20 mouse cellular contexts compared by ENCODE assay signal in the genomic region with DNA sequence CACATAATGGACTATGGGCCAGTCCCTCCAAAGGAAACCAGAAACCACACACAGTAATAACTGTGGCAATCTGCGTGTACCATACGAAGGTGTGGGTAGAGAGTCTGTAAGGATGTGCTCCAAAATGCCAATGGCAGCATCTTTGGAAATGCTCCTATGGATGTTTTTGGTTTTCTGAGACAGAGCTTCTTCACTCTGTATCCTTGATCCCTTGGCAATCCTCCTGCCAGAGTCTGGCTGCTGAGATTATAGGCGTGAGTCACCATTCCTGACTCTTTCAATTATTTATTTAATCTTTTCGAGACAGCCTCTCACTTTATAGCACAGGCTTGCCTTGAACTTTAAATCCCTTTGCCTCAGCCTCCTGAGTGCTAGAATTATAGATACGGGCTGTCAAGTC. TPM values are rescaled to one million over a fixed set of nuclear protein-coding genes. Genes with fewer than 3 reads are reported as not detected.
DNase-seq lines count a peak whose midpoint lies in the region; ATAC-seq and TF ChIP-seq lines count a peak whose summit lies in the region.
"Had no signal": no experiment of that assay in that cellular context is flagged by ENCODE, and none has a peak within 500 bp of the region (broad histone marks: within the 10 kb centered on the region; RNA-seq: fewer than 3 reads in every experiment).

No protein-coding gene starts in this region.

- no peak overlapping the region for H3K27ac ChIP-seq in midbrain, postnatal 0 days (ENCODE audit: low read depth, low read length)
- H3K27ac ChIP-seq: embryonic facial prominence, embryonic 13.5 days; macrophage; midbrain, embryonic 10.5 days had no signal

- H3K9me3 ChIP-seq in midbrain, postnatal 0 days (ENCODE audit: low read length): no peaks in the 10 kb centered on the region
- H3K9me3 ChIP-seq: embryonic facial prominence, embryonic 13.5 days; G1E; liver, embryonic 13.5 days; midbrain, embryonic 10.5 days had no signal

- no peak overlapping the region for H3K4me2 ChIP-seq in midbrain, postnatal 0 days (ENCODE audit: low read depth, low read length, poor library complexity, severe bottlenecking)
- H3K4me2 ChIP-seq: embryonic facial prominence, embryonic 13.5 days; lung, embryonic 14.5 days had no signal

- no peak overlapping the region for H3K9ac ChIP-seq in midbrain, postnatal 0 days (replicated peaks; ENCODE audit: low read length, poor library complexity, severe bottlenecking)
- H3K9ac ChIP-seq: embryonic facial prominence, embryonic 13.5 days; forebrain, postnatal 0 days; lung, embryonic 14.5 days had no signal

- no peaks in the 10 kb centered on the region for H3K27me3 ChIP-seq in midbrain, postnatal 0 days (ENCODE audit: insufficient read depth, low read length)
- H3K27me3 ChIP-seq: embryonic facial prominence, embryonic 13.5 days had no signal

- peak; percentile 61 for DNase-seq in ovary, adult 18-20 months (ENCODE audit: low spot score)
- DNase-seq in ovary, postnatal 14 days (ENCODE audit: low spot score): no peak
- DNase-seq in MN1 (ENCODE audit: low spot score): peak; percentile 71
- DNase-seq in brain, adult 2 months (ENCODE audit: low read depth, low spot score): peak; percentile 33
- no peak for DNase-seq in embryo, embryonic 10 days (ENCODE audit: low spot score)
- DNase-seq in midbrain, postnatal 0 days (ENCODE audit: low spot score): no peak
- no peak for DNase-seq in thymus, postnatal 4 days
- DNase-seq: cerebellum, adult 9-11 months; forebrain, postnatal 0 days; heart, postnatal 10 days; kidney, adult 2 months; kidney, postnatal 10 days; liver, embryonic 13.5 days; lung, embryonic 14.5 days; thymus, adult 2 months had no signal

- TF ChIP-seq CTCF in midbrain, postnatal 0 days (IDR thresholded peaks at IDR 0.05): no peak

- WGBS in midbrain, postnatal 0 days: 79% methylated on average over 5 of the region's 5 CpGs

- no peak for ATAC-seq in midbrain, postnatal 0 days (ENCODE audit: low FRiP score)
- ATAC-seq: CD4-positive, CD25-positive, alpha-beta regulatory T cell, adult 4 months; forebrain, postnatal 0 days had no signal

- H3K4me1 ChIP-seq in midbrain, postnatal 0 days (ENCODE audit: insufficient read depth, low read length): no peaks in the 10 kb centered on the region
- H3K4me1 ChIP-seq: midbrain, embryonic 10.5 days had no signal

- H3K36me3 ChIP-seq in midbrain, postnatal 0 days (ENCODE audit: insufficient read depth, low read length): no peaks in the 10 kb centered on the region
- H3K36me3 ChIP-seq: embryonic facial prominence, embryonic 13.5 days; G1E; liver, embryonic 13.5 days; midbrain, embryonic 10.5 days had no signal

- H3K4me3 ChIP-seq in midbrain, postnatal 0 days (ENCODE audit: low read depth, low read length): no peak overlapping the region
- H3K4me3 ChIP-seq: embryonic facial prominence, embryonic 13.5 days; liver, embryonic 13.5 days; midbrain, embryonic 10.5 days had no signal

RNA-seq across cellular contexts. Expression of a gene that starts 21.2 kb away (rescaled TPM):
- 40.3 and 43.7 TPM in 2 replicates for total RNA-seq in midbrain, postnatal 0 days (2014; rRNA removed)
- 26.3 and 29.2 TPM in 2 replicates for polyA plus RNA-seq in midbrain, postnatal 0 days (2015; fragmentation: Nextera tagmentation; extraction: Ambion mirVana)

RNA-seq across cellular contexts. Expression of a gene that starts 50.2 kb away (rescaled TPM):
- total RNA-seq in midbrain, postnatal 0 days (2014; rRNA removed): 122 and 136 TPM in 2 replicates
- polyA plus RNA-seq in midbrain, postnatal 0 days (2015; fragmentation: Nextera tagmentation; extraction: Ambion mirVana): 115 and 124 TPM in 2 replicates

Comparison
In these comparisons a context has a peak if more than half of its experiments do, and no peak if none do; other contexts are left out.
1. DNase-seq: peak in ovary, adult 18-20 months (single experiment), MN1 (single experiment) and brain, adult 2 months (single experiment); none in ovary, postnatal 14 days (single experiment), embryo, embryonic 10 days (single experiment), midbrain, postnatal 0 days (single experiment) and thymus, postnatal 4 days (single experiment).